Mouse (Mus musculus) embryo, embryonic 9.5 days (tissue): Measurements from ENCODE around the gene Glrx5.
A peak's percentile ranks its signal among the peaks of the same experiment; 100 is the strongest.

Experiments
- DNase-seq: peaks from one replicate; pipeline ENCODE4 v3.0.0-alpha.2; 2017; ENCODE audit errors: extremely low spot score

The Glrx5 gene

GRCm38 (mm10) chr12:105031081-105032058 is 1.1 kb upstream of the Glrx5 start:
- peak; percentile 35 for DNase-seq

DNA sequence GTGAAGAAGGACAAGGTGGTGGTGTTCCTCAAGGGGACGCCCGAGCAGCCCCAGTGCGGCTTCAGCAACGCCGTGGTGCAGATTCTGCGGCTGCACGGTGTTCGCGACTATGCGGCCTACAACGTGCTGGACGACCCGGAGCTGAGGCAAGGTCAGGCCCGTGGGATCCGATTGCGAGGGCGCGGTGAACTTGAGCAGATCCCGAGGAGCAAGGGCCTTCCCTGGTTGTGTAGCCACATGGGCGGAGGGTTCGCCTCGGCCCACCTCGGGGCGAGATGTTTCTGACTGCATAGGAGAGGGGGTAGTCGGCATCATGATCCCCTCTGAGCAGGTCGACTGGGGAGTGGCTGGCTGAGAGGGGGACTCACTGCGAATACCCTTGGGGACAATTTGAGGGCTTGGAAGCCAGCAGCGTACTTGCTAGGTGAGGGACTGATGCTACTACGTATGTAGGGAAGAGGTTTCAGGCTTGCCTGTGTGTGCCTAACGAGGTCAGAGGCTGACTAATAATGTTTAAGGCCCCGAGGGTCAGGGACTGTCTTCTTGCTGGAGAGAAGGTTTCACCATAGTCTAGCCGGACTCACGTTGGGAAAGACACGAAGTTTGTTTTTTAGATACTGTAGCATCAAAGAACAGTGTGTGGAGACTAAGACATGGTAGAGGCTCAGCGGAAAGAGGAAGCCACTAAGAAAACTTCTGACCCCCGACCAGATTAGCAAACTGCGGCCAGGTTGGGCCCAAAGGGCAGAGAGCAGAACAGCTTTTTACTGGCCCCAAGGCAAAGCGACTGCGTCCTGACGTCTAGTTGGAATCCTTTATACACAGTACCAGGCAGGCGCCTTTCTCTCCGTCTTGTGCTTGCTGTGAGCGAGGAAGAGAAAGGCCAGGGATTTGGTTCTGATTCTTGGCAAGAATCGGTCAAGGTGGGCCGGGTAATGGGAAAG is 616 bp downstream of the Glrx5 start:
- no peak for DNase-seq

DNA sequence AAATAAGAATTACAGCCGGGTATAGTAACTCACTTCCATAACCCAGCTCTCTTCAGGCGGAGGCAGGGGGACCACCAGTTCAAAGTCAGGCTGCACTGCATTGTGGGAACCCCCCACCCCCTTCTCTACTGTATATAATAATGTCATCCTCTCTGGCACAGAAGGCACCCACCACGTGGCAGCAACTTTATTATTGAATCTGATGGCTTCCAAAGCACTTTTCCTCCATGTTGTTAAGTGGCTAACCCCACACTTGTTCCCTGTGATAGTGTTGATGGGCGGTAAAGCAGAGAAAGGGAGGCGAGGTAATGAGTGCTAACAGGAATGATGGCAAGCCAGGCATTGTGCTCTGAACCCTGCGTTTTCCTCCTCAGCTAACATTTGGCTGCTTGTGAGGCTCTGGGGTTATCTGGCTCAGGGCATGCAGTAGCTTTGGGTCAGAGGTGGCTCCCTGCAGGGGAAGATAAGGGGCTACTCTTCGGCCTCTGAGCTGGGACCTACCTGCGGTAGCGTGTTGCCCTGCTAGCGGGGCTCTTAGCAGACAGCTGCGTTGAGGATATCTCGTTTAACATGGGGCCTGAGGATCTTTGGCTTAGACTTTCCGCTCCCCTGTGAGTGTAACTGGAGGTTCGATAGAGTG is 1.8 kb downstream of the Glrx5 start:
- DNase-seq = no peak

- DNase-seq = no peak
Measured at GRCm38 (mm10) chr12:105038211-105038610, 5.7 kb downstream of the Glrx5 start.

DNA sequence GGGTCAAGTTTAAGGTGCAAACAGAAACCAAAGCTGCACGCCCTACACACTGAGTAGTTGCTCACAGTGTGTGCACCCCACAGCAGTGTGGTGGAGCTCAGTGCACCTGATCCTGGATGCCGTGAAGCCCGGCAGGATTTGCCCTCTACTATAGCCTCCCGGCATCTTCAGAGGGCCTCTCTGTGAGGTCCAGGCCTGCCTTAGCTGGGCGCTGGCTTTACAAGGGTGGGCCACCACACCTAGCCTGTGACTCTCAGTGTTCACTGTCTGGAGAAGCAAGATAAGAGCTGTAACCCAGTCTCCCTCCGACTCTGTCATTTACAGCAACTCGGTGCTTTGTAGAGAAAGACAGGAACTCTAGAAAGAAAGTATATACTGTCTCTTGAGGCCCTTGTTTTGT is 6.4 kb downstream of the Glrx5 start:
- no peak for DNase-seq

DNA sequence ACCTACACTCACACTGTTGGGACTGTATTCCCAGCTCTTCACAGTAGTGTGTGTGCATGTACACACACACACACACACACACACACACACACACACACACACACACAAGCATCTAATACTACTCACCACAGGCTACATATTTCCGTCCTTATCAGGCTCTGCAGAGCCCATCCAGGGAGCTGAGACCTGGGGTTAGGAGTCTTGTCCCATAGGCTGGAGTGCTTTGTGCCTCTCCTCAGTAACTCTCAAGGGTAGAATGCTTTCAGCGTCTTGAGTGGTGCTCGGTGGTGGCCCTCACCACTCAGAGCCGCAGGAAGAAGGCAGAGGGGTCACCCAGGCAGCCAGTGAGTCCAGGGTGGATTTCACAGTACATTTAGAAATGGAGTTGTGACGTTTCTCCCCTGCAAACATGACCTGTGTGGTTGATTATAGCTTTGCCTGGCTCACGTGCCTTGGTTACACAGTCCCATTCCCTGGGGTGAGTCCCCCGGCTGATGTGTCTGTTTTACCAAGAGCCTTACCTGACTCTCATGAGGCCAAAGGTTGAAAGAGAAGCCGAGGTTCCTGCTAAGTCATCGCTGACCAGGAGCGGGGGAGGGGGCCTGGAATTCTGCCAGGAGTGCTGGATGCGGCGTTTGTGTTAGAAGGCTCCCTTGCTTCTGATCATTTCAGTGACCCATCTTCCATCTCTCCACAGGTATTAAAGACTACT is 7.2 kb downstream of the Glrx5 start:
- no peak for DNase-seq

GRCm38 (mm10) chr12:105040950-105041349 is 8.5 kb downstream of the Glrx5 start:
- no peak for DNase-seq

DNA sequence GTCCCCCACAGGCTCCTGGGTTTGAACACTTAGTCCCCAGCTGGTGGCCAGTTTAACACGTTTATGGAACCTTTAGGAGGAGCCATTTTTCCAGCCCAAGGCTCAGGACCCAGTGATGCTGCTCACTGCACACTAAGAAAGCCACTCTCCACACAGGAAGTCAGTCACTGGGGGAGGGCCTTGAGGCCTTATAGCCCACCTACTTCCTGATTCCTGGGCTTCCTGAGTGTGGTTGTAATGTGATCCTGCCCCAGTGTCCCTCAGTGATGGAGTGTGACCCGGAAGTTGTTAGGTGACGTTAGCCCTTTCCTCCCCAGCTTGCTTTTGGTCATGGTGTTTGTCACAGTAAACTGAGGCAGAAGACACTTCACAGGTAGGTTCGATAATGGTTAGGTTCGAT is 10.6 kb downstream of the Glrx5 start:
- no peak for DNase-seq

DNA sequence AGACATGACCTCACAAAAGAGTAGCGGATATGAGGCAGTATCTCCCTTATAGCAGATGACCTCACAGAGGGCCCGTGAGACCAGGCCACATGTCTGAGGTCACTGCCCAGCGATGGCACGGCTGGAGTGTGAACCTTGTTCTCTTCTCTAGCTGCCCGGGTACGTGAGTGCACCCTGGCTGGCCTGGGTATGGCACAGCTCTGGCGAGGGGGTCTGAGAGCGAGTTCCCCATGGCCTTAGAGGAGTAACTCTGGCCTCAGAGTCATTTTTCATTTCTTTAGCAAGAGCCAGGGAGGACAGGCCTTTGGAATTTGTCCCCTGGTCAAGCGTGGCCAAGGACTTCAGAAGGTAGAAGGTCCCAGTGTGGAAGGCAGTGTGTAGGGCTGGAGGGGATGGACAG is 12.3 kb downstream of the Glrx5 start:
- DNase-seq = no peak

- DNase-seq = no peak
Measured at GRCm38 (mm10) chr12:105048301-105048863, 15.9 kb downstream of the Glrx5 start.

GRCm38 (mm10) chr12:105049813-105050212 is 17.3 kb downstream of the Glrx5 start:
- DNase-seq = no peak

DNA sequence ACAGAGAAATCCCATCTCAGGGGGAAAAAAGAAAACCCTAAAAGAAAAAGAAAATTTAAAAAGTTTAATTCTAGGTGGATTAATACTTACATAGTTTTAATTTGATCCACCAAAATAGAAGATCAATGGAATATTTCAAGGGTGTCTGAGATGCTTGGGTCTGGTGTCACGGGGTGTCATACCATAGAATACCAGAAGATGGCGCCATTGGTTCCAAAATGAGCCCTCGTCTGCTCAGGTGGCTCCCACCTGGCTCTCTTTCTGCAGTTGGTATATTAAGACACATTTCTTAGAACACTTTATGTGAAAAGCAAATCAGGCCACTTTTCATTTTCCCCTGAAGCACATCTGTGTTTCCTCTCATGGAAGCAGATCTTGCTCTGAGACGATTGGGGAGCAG is 18.4 kb downstream of the Glrx5 start:
- DNase-seq = peak; percentile 62

DNA sequence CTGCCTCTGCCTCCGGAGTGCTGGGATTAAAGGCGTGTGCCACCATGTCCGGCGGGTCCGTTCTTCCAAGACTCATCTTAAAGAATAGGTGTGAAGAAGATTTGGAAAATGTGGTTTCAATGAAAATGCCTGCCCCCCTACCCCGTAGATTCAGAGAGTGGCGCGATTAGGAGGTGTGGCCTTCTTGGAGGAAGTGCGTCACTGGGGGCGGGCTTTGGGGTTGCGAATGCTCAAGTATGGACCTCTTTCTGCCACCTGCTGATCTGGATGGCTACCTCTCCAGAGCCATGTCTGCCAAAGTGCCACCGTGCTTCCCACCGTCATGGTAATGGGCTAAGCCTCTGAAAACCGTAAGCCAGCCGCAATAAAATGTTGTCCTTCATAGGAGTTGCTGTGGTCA is 21.6 kb downstream of the Glrx5 start:
- DNase-seq = no peak

DNA sequence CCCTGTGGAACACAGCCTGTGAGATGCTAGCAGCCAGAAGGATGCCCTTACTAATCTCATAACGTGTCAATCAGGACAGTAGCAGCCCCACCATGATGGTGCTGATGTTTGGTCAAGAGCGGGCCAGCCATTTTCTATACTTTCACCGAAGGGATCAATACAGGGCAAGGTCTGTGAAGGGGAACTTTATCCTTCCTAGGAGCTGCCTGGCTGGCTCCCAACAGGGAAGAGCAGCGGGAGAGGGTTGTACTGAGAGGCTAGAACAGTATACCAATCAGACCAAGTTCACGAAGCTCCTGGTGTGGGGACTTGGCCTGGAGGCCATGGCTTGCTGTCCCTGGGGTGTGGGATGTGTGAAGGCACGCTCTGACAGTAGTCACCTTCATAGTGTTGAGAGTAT is 22.8 kb downstream of the Glrx5 start:
- DNase-seq = no peak

DNA sequence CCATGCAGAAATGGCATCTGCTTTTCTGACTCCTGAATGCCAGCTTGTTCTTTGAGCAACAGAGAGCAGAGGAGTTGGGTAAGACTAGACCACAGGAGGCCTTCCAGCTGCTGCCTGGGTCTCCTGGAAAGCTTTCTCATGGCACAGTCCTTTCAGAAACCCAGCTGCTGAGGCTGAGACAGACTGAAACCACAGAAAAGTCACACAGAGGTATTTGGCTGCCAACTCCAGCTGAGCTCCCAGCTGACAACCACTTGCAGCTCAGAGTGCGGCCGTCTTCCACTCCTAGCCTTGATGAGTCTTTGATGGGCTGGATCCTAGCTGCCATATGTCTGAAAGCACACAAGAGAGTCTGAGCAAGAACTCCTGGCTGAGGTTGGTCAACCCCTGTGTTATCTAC is 27.5 kb downstream of the Glrx5 start:
- no peak for DNase-seq

DNA sequence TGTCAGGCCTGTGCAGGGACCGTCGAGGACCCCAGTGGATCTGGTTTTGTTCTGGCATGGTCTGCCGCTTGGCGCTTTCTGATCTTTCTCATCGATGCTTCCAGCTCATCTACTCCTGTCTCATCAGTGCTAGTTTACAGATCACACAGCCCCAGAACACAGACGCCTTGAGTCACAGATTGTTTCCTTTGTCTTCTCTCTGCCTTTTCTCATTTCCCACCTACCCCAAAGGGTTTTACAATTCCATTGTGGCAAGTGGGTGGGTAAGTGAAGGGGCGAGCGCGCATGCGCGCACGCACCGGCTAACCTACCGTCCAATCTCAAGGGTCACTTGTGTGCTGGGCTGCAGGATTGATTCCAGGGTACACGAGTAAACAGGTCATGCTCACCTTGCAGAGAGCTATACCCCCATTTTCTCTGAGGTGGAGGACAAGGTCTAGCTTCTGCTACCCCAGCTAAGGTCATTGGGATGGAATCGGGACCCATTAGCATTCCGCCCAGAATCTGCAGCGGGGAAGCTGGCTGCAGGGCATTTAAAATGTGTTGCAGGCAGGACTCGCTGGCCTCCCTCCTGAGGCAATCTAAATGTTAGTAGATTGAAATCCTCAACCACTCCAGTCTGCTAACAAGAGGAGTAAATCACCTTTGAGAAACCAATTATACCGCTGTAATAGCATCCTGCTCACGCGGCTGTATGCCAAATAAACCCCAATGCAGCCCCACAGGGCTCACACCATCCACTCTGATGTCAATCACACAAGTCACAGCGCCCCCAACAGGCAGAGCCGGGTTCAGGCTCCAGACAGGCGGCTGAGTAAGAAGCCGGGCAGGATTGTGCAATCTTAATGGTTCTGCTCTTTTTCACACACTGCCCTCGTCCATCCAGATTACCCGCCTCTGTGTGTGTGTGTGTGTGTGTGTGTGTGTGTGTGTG is 31.0 kb downstream of the Glrx5 start:
- DNase-seq = no peak

DNA sequence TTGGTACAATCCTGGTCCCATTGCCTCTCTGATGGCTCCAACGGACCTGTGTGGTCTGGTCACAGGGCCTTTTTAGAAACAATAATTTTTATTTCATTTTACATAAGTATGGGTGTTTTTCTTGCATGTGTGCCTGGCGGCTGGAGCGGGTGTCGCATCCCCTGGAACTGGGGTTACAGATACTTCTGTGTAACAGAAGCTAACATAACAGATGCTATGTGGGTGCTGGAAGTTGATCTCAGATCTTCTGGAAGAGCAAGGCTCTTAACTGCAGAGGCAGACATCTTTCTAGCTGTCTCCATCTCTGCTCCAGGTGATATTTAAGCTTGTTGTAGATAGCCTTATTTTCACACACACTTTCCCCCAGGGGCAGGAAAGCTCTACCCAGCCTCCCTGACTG is 31.7 kb downstream of the Glrx5 start:
- DNase-seq = no peak

GRCm38 (mm10) chr12:105065119-105065518 is 32.6 kb downstream of the Glrx5 start:
- DNase-seq = no peak

- DNase-seq = no peak
Measured at GRCm38 (mm10) chr12:105066523-105066922, 34.0 kb downstream of the Glrx5 start.

DNA sequence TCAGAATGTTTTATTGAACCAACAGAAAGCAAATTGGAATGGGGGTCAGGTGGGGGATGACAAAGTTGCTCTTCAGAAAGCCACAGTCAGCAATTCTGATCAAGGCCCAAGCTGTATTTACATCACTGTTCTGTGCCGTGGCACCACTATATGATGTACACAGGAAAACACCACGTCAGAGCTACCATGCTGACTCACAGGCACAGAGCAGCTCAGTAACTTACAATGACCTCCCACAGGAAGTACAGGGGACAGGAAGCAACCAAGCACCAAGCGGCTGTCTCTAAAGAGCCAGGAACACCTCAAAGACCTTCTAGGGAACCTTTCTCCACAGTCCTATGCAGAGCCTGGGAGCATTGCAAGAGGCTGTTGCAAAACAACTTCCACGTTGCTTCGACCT is 36.4 kb downstream of the Glrx5 start:
- no peak for DNase-seq
